Mouse (Mus musculus): ENCODE measurements around the gene 1110002E22Rik.

1110002E22Rik gene

GRCm38 (mm10) chr3:138101936-138102335, 37.1 kb downstream of the 1110002E22Rik start:
- no peak for DNase-seq (ENCODE audit: extremely low read depth, insufficient read length, low spot score)

GRCm38 (mm10) chr3:138103690-138104089, 38.8 kb downstream of the 1110002E22Rik start:
- DNase-seq (ENCODE audit: extremely low read depth, insufficient read length, low spot score) = peak; percentile 65

GRCm38 (mm10) chr3:138105056-138105455, 40.2 kb downstream of the 1110002E22Rik start:
- peak; percentile 53 for DNase-seq (ENCODE audit: extremely low read depth, insufficient read length, low spot score)

GRCm38 (mm10) chr3:138106887-138107286, 42.0 kb downstream of the 1110002E22Rik start:
- no peak for DNase-seq (ENCODE audit: extremely low read depth, insufficient read length, low spot score)

GRCm38 (mm10) chr3:138110910-138111782, 46.3 kb downstream of the 1110002E22Rik start:
- no peak for DNase-seq (ENCODE audit: extremely low read depth, insufficient read length, low spot score)

GRCm38 (mm10) chr3:138114106-138114505, 49.3 kb downstream of the 1110002E22Rik start:
- no peak for DNase-seq (ENCODE audit: extremely low read depth, insufficient read length, low spot score)

- DNase-seq (ENCODE audit: extremely low read depth, insufficient read length, low spot score) = no peak
Measured at GRCm38 (mm10) chr3:138116871-138117270, 52.0 kb downstream of the 1110002E22Rik start.

- no peak for DNase-seq (ENCODE audit: extremely low read depth, insufficient read length, low spot score)
Measured at GRCm38 (mm10) chr3:138118392-138118791, 53.5 kb downstream of the 1110002E22Rik start.

GRCm38 (mm10) chr3:138118831-138119230, 54.0 kb downstream of the 1110002E22Rik start:
- DNase-seq (ENCODE audit: extremely low read depth, insufficient read length, low spot score) = no peak

GRCm38 (mm10) chr3:138119444-138120105, 54.7 kb downstream of the 1110002E22Rik start:
- no peak for DNase-seq (ENCODE audit: extremely low read depth, insufficient read length, low spot score)

- DNase-seq (ENCODE audit: extremely low read depth, insufficient read length, low spot score) = no peak
Measured at GRCm38 (mm10) chr3:138121461-138121860, 56.6 kb downstream of the 1110002E22Rik start.

- no peak for DNase-seq (ENCODE audit: extremely low read depth, insufficient read length, low spot score)
Measured at GRCm38 (mm10) chr3:138123842-138124241, 59.0 kb downstream of the 1110002E22Rik start.

- DNase-seq (ENCODE audit: extremely low read depth, insufficient read length, low spot score) = no peak
Measured at GRCm38 (mm10) chr3:138129110-138129509, 64.3 kb downstream of the 1110002E22Rik start.

- DNase-seq (ENCODE audit: extremely low read depth, insufficient read length, low spot score) = no peak
Measured at GRCm38 (mm10) chr3:138130692-138131091, 65.8 kb downstream of the 1110002E22Rik start.

Measured in 3134 (cell line).